Mouse (Mus musculus) forebrain, embryonic 10.5 days (tissue): ENCODE data around the gene Lamc2. TPM values are rescaled to one million over a fixed set of nuclear protein-coding genes. Genes with fewer than 3 reads are reported as not detected.

ENCODE experiments used
- DNase-seq: peaks from one replicate; pipeline ENCODE4 v3.0.0-alpha.2; 2017; ENCODE audit warnings: low spot score; ENCODE audit errors: extremely low spot score
- H3K27ac ChIP-seq: fragments of 300-500 bp; sonication (generic); 2 replicates; pipeline ENCODE4 v1.5.1; 2016; ENCODE audit warnings: mild to moderate bottlenecking
- H3K27me3 ChIP-seq: fragments of 300-500 bp; sonication (generic); 2 replicates; pipeline ENCODE4 v1.6.1; 2016; ENCODE audit warnings: mild to moderate bottlenecking; ENCODE audit not compliant: poor library complexity, severe bottlenecking
- H3K36me3 ChIP-seq: fragments of 300-500 bp; sonication (generic); replicated peaks from 2 replicates; pipeline ENCODE4 v1.6.1; 2016; ENCODE audit warnings: mild to moderate bottlenecking, moderate library complexity
- H3K4me1 ChIP-seq: fragments of 300-500 bp; sonication (generic); 2 replicates; pipeline ENCODE4 v1.6.1; 2016
- H3K4me3 ChIP-seq: fragments of 300-500 bp; sonication (generic); 2 replicates; pipeline ENCODE4 v1.5.1; 2016; ENCODE audit warnings: mild to moderate bottlenecking, moderate library complexity
- H3K9me3 ChIP-seq: fragments of 300-500 bp; sonication (generic); 2 replicates; pipeline ENCODE4 v1.6.1; 2016; ENCODE audit warnings: mild to moderate bottlenecking, moderate library complexity
- WGBS: fragments of 180-500 bp; shearing (Covaris S2); methylation state at CpG from one replicate; pipeline ENCODE4 v1.1.7; 2016; 5-methylcytosine and 5-hydroxymethylcytosine counted together
- polyA plus RNA-seq: library from polyadenylated mRNA; unstranded; fragments of >200 nt; fragmentation: Nextera tagmentation; extraction: Ambion mirVana; gene quantifications from 2 replicates; pipeline ENCODE4 v1.2.1, GENCODE M21; 2016

The Lamc2 gene
- polyA plus RNA-seq, 1 experiment from 2014 or later: 1.8 TPM

- Histone ChIP-seq H3K36me3 (no peaks in the 10 kb centered on the region), H3K9me3 (no peaks in the 10 kb centered on the region), H3K4me3 (no peak overlapping the region), H3K27ac (peak overlapping the region; percentile 22), H3K27me3 (no peaks in the 10 kb centered on the region), H3K4me1 (peaks cover 46% of the 10 kb centered on the region)
- peak; percentile 30 for DNase-seq
- 62% methylated on average over 8 of the region's 8 CpGs for WGBS
These were observed 15.9 kb upstream of the Lamc2 start for GRCm38 (mm10) chr1:153202195-153202594.

GRCm38 (mm10) chr1:153201448-153201847, 15.2 kb upstream of the Lamc2 start:
- Histone ChIP-seq H3K36me3 (no peaks in the 10 kb centered on the region), H3K4me1 (peaks cover 49% of the 10 kb centered on the region), H3K4me3 (no peak overlapping the region), H3K9me3 (no peaks in the 10 kb centered on the region), H3K27me3 (no peaks in the 10 kb centered on the region), H3K27ac (peak overlapping the region; percentile 22; the same call in 1 of the 2 replicates)
- no peak for DNase-seq
- WGBS: 65% methylated on average over 14 of the region's 14 CpGs

GRCm38 (mm10) chr1:153197316-153197850, 11.1 kb upstream of the Lamc2 start:
- Histone ChIP-seq H3K27me3 (no peaks in the 10 kb centered on the region), H3K36me3 (no peaks in the 10 kb centered on the region), H3K4me1 (peaks cover 53% of the 10 kb centered on the region), H3K27ac (no peak overlapping the region), H3K4me3 (no peak overlapping the region), H3K9me3 (no peaks in the 10 kb centered on the region)
- WGBS: 83% methylated on average over 3 of the region's 3 CpGs
- no peak for DNase-seq

- H3K36me3 ChIP-seq: no peaks in the 10 kb centered on the region
- DNase-seq: no peak
- peaks cover 12% of the 10 kb centered on the region for H3K27me3 ChIP-seq
- H3K4me1 ChIP-seq: peaks cover 27% of the 10 kb centered on the region
- H3K27ac ChIP-seq: no peak overlapping the region
- 91% methylated on average over 6 of the region's 6 CpGs for WGBS
- H3K4me3 ChIP-seq: no peak overlapping the region
- H3K9me3 ChIP-seq: no peaks in the 10 kb centered on the region
These were observed 6.7 kb upstream of the Lamc2 start for GRCm38 (mm10) chr1:153192945-153193344.

GRCm38 (mm10) chr1:153192379-153192778, 6.1 kb upstream of the Lamc2 start:
- H3K4me1 ChIP-seq: peaks cover 24% of the 10 kb centered on the region
- H3K27me3 ChIP-seq: peaks cover 17% of the 10 kb centered on the region
- H3K4me3 ChIP-seq: no peak overlapping the region
- no peaks in the 10 kb centered on the region for H3K36me3 ChIP-seq
- no peaks in the 10 kb centered on the region for H3K9me3 ChIP-seq
- no peak for DNase-seq
- 0 out of 2 replicates have a peak overlapping the region, but pooled peaks have one; percentile 41 for H3K27ac ChIP-seq
- 89% methylated on average over 4 of the region's 4 CpGs for WGBS

GRCm38 (mm10) chr1:153191943-153192329, 5.7 kb upstream of the Lamc2 start:
- Histone ChIP-seq H3K27me3 (peaks cover 22% of the 10 kb centered on the region), H3K4me3 (no peak overlapping the region), H3K4me1 (peaks cover 24% of the 10 kb centered on the region), H3K27ac (no peak overlapping the region), H3K36me3 (no peaks in the 10 kb centered on the region), H3K9me3 (no peaks in the 10 kb centered on the region)
- WGBS: 39% methylated on average over 5 of the region's 5 CpGs
- no peak for DNase-seq

GRCm38 (mm10) chr1:153191237-153191942, 5.1 kb upstream of the Lamc2 start:
- no peak overlapping the region for H3K27ac ChIP-seq
- 83% methylated on average over 15 of the region's 15 CpGs for WGBS
- peaks cover 27% of the 10 kb centered on the region for H3K27me3 ChIP-seq
- no peaks in the 10 kb centered on the region for H3K36me3 ChIP-seq
- peaks cover 21% of the 10 kb centered on the region for H3K4me1 ChIP-seq
- DNase-seq: no peak
- no peak overlapping the region for H3K4me3 ChIP-seq
- no peaks in the 10 kb centered on the region for H3K9me3 ChIP-seq

- peaks cover 26% of the 10 kb centered on the region for H3K4me1 ChIP-seq
- no peak overlapping the region for H3K27ac ChIP-seq
- H3K4me3 ChIP-seq: no peak overlapping the region
- H3K36me3 ChIP-seq: no peaks in the 10 kb centered on the region
- H3K27me3 ChIP-seq: peaks cover 59% of the 10 kb centered on the region
- WGBS: 86% methylated on average over 3 of the region's 3 CpGs
- H3K9me3 ChIP-seq: no peaks in the 10 kb centered on the region
- DNase-seq: no peak
These were observed 1.8 kb upstream of the Lamc2 start for GRCm38 (mm10) chr1:153188081-153188480.

GRCm38 (mm10) chr1:153180586-153181289, 5.5 kb downstream of the Lamc2 start:
- H3K4me1 ChIP-seq: peaks cover 5% of the 10 kb centered on the region
- 73% methylated on average over 9 of the region's 9 CpGs for WGBS
- H3K9me3 ChIP-seq: no peaks in the 10 kb centered on the region
- H3K27me3 ChIP-seq: peaks cover 28% of the 10 kb centered on the region
- no peaks in the 10 kb centered on the region for H3K36me3 ChIP-seq
- H3K4me3 ChIP-seq: no peak overlapping the region
- DNase-seq: no peak
- no peak overlapping the region for H3K27ac ChIP-seq

- Histone ChIP-seq H3K9me3 (no peaks in the 10 kb centered on the region), H3K27ac (no peak overlapping the region), H3K36me3 (no peaks in the 10 kb centered on the region), H3K4me1 (no peaks in the 10 kb centered on the region), H3K4me3 (no peak overlapping the region), H3K27me3 (peaks cover 22% of the 10 kb centered on the region)
- WGBS: 85% methylated on average over 4 of the region's 4 CpGs
- no peak for DNase-seq
These were observed 6.1 kb downstream of the Lamc2 start for GRCm38 (mm10) chr1:153180160-153180559.

- Histone ChIP-seq H3K4me3 (no peak overlapping the region), H3K9me3 (no peaks in the 10 kb centered on the region), H3K27ac (no peak overlapping the region), H3K36me3 (no peaks in the 10 kb centered on the region), H3K27me3 (no peaks in the 10 kb centered on the region), H3K4me1 (peaks cover 14% of the 10 kb centered on the region)
- DNase-seq: no peak
- 79% methylated on average over 12 of the region's 12 CpGs for WGBS
These were observed 11.4 kb downstream of the Lamc2 start for GRCm38 (mm10) chr1:153174801-153175200.

- DNase-seq: no peak
- no peaks in the 10 kb centered on the region for H3K36me3 ChIP-seq
- H3K4me3 ChIP-seq: no peak overlapping the region
- no peaks in the 10 kb centered on the region for H3K9me3 ChIP-seq
- H3K27ac ChIP-seq: no peak overlapping the region
- H3K4me1 ChIP-seq: peaks cover 14% of the 10 kb centered on the region
- no peaks in the 10 kb centered on the region for H3K27me3 ChIP-seq
- WGBS: 94% methylated on average over 3 of the region's 3 CpGs
These were observed 13.0 kb downstream of the Lamc2 start for GRCm38 (mm10) chr1:153173276-153173675.

- 39% methylated on average over 9 of the region's 9 CpGs for WGBS
- no peak for DNase-seq
- H3K27ac ChIP-seq: peak overlapping the region; percentile 56
These were observed 13.9 kb downstream of the Lamc2 start for GRCm38 (mm10) chr1:153172291-153172731.

More at GRCm38 (mm10) chr1:153172291-153172731, 13.9 kb downstream of the Lamc2 start:
- no peaks in the 10 kb centered on the region for H3K9me3 ChIP-seq
- peaks cover 14% of the 10 kb centered on the region for H3K4me1 ChIP-seq
- no peaks in the 10 kb centered on the region for H3K27me3 ChIP-seq
- H3K4me3 ChIP-seq: no peak overlapping the region
- H3K36me3 ChIP-seq: no peaks in the 10 kb centered on the region
